Mouse (Mus musculus): ENCODE data around the gene Enho. TPM values are rescaled to one million over a fixed set of nuclear protein-coding genes. Genes with fewer than 3 reads are reported as not detected.
A peak's percentile ranks its signal among the peaks of the same experiment; 100 is the strongest.

The Enho gene
- polyA plus RNA-seq, 1 experiment from 2014 or later: 50.9 TPM

DNA sequence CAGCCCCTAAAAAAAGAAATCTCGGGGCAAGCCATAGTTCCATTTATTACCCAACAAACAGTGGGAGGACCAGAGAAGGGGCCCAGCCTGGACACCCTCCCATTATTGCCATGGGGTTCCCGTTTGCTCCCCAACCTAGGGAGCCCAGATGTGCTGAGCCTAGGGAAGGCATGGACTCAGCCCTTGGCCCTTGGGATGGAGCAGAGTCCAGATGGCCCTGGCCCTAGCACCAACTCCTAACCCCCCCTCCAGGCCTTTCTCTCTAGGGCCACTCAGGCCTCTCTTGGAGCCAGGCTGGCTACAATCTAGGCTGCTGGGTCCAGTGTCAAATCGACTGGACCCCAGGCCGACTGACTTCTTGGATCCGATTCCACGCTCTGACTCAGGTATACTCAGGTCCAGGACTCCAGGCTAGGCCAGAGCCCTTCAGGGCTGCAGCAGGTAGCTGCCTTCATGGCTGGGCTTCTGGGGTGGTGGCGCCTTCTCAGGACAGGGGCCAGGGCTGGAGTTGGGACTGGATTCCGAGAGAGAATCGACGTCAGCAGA lies 1.9 kb downstream of the Enho start:
- Histone ChIP-seq H3K36me3 (peaks cover 20% of the 10 kb centered on the region), H3K9me3 (no peaks in the 10 kb centered on the region), H3K4me3 (peak overlapping the region; percentile 82), H3K4me1 (replicated peaks) (peaks cover 70% of the 10 kb centered on the region), H3K27me3 (ENCODE audit: insufficient read depth, poor library complexity, severe bottlenecking) (peaks cover 46% of the 10 kb centered on the region), H3K27ac (0 out of 2 replicates have a peak overlapping the region, but pooled peaks have one; percentile 50)
- 94% methylated on average over 10 of the region's 10 CpGs for WGBS
- no peak for DNase-seq (ENCODE audit: low spot score)

DNA sequence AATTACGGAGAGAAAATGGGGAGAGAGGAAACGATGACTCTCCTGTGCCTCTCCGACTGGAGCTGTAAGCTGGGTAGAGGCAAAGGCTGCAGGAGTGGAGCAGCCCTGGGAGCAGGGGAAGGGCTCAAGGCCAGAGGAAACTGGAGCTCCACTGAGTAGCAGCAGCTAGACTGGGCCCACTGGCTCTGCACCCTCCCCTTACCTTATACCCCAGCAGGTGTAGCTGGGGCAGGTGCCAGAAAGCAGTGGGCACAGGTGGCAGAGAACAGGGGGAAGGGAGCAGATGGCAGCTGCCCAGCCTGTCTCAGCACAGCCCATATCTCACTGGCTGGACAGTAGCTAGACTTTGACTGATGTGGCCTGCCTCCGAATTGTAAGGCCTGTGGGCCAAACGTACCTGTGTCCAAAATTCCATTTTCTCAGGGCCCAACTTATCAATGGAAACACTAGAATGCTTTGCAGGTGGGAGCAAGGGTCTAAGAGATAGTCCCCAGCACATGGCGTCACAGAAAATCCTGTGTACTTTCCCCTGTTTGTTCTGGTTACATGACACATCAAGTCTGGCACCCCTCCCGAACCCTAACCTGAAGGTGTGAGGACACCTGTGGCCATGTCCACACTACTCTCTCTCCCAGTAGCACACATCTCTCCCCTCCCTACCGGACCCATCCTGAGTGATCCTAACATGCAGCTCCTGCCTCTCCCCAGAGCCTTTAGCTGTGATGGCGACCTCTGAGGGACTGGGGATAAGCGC lies 3.1 kb downstream of the Enho start:
- peak overlapping the region; percentile 71 for H3K27ac ChIP-seq
- peaks cover 48% of the 10 kb centered on the region for H3K27me3 ChIP-seq (ENCODE audit: insufficient read depth, poor library complexity, severe bottlenecking)
- peaks cover 20% of the 10 kb centered on the region for H3K36me3 ChIP-seq
- no peak overlapping the region for H3K4me3 ChIP-seq
- H3K9me3 ChIP-seq: no peaks in the 10 kb centered on the region
- DNase-seq (ENCODE audit: low spot score): no peak
- WGBS: 84% methylated on average over 10 of the region's 10 CpGs
- H3K4me1 ChIP-seq (replicated peaks): peaks cover 81% of the 10 kb centered on the region

GRCm38 (mm10) chr4:41636366-41636765 lies 3.8 kb downstream of the Enho start:
- 61% methylated on average over 7 of the region's 7 CpGs for WGBS
- peaks cover 51% of the 10 kb centered on the region for H3K27me3 ChIP-seq (ENCODE audit: insufficient read depth, poor library complexity, severe bottlenecking)
- H3K4me3 ChIP-seq: no peak overlapping the region
- peak overlapping the region; percentile 71 for H3K27ac ChIP-seq
- H3K4me1 ChIP-seq (replicated peaks): peaks cover 87% of the 10 kb centered on the region
- DNase-seq (ENCODE audit: low spot score): no peak
- no peaks in the 10 kb centered on the region for H3K9me3 ChIP-seq
- peaks cover 20% of the 10 kb centered on the region for H3K36me3 ChIP-seq

DNA sequence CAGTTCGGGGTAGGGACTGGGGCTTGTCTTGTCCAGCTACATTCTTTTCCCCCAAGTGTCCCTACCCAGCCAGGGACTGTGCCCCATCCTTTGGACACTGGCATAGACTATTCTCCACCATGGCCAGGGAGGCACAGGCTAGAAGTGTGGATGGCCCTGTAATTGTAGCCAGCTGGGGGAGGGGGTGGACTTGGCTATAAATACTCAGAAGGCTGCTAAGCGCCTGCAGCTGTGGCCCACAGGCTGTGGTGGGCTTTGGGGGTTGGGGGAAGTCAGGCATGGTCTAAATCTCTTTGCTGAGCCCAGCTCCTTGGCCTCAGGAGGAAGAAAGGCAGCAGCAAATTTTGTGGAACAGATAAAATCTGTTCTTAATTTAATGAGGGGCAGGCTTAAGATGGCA lies 4.2 kb downstream of the Enho start:
- 65% methylated on average over 2 of the region's 2 CpGs for WGBS
- Histone ChIP-seq H3K36me3 (peaks cover 20% of the 10 kb centered on the region), H3K9me3 (no peaks in the 10 kb centered on the region), H3K27me3 (ENCODE audit: insufficient read depth, poor library complexity, severe bottlenecking) (peaks cover 53% of the 10 kb centered on the region), H3K4me3 (no peak overlapping the region), H3K27ac (peak overlapping the region; percentile 71), H3K4me1 (replicated peaks) (peaks cover 88% of the 10 kb centered on the region)
- DNase-seq (ENCODE audit: low spot score): peak; percentile 49

GRCm38 (mm10) chr4:41635224-41635623 lies 4.9 kb downstream of the Enho start:
- Histone ChIP-seq H3K4me3 (no peak overlapping the region), H3K27me3 (ENCODE audit: insufficient read depth, poor library complexity, severe bottlenecking) (peaks cover 55% of the 10 kb centered on the region), H3K9me3 (no peaks in the 10 kb centered on the region), H3K27ac (peak overlapping the region; percentile 71; the same call in 1 of the 2 replicates), H3K4me1 (replicated peaks) (peaks cover 88% of the 10 kb centered on the region), H3K36me3 (peaks cover 20% of the 10 kb centered on the region)
- DNase-seq (ENCODE audit: low spot score): no peak
- WGBS: 73% methylated on average over 8 of the region's 8 CpGs

- 93% methylated on average over 8 of the region's 8 CpGs for WGBS
Measured at GRCm38 (mm10) chr4:41634631-41635030, 5.5 kb downstream of the Enho start.

DNA sequence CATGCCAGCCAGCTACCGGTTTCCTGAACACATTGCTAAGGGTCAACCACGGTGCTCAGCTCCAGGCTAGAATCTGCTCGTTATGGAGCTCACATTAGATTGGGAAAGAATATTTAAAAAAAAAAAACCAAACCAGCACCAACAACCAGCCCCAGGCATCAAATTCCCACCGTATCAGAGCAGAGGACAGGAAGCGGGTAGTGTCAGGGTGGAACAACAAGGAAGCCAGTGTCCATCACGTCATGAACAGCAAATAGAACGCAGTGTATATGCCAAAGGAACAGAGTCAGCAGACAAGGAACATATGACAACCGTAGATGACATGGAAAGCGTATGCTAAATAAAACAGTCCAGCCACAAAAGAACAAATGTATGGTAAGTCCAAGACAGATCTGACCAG lies 7.1 kb downstream of the Enho start:
- H3K4me1 ChIP-seq (replicated peaks): peaks cover 88% of the 10 kb centered on the region
- no peak overlapping the region for H3K4me3 ChIP-seq
- H3K9me3 ChIP-seq: no peaks in the 10 kb centered on the region
- DNase-seq (ENCODE audit: low spot score): no peak
- no peak overlapping the region for H3K27ac ChIP-seq
- peaks cover 55% of the 10 kb centered on the region for H3K27me3 ChIP-seq (ENCODE audit: insufficient read depth, poor library complexity, severe bottlenecking)
- peaks cover 13% of the 10 kb centered on the region for H3K36me3 ChIP-seq
- WGBS: 73% methylated on average over 9 of the region's 9 CpGs

More at GRCm38 (mm10) chr4:41634631-41635030, 5.5 kb downstream of the Enho start:
- peaks cover 59% of the 10 kb centered on the region for H3K27me3 ChIP-seq (ENCODE audit: insufficient read depth, poor library complexity, severe bottlenecking)
- H3K4me3 ChIP-seq: no peak overlapping the region
- no peaks in the 10 kb centered on the region for H3K9me3 ChIP-seq
- 0 out of 2 replicates have a peak overlapping the region, but pooled peaks have one; percentile 71 for H3K27ac ChIP-seq
- peaks cover 88% of the 10 kb centered on the region for H3K4me1 ChIP-seq (replicated peaks)
- H3K36me3 ChIP-seq: peaks cover 20% of the 10 kb centered on the region
- DNase-seq (ENCODE audit: low spot score): no peak

- peak; percentile 68 for DNase-seq (ENCODE audit: low spot score)
- Histone ChIP-seq H3K27ac (peak overlapping the region; percentile 82), H3K27me3 (ENCODE audit: insufficient read depth, poor library complexity, severe bottlenecking) (peaks cover 52% of the 10 kb centered on the region), H3K36me3 (no peaks in the 10 kb centered on the region), H3K4me3 (peak overlapping the region; percentile 34), H3K4me1 (replicated peaks) (peaks cover 88% of the 10 kb centered on the region), H3K9me3 (no peaks in the 10 kb centered on the region)
- whole genome bisulfite sequencing: 3% methylated on average over 11 of the region's 11 CpGs
Measured at GRCm38 (mm10) chr4:41631390-41631789, 8.7 kb downstream of the Enho start.

DNA sequence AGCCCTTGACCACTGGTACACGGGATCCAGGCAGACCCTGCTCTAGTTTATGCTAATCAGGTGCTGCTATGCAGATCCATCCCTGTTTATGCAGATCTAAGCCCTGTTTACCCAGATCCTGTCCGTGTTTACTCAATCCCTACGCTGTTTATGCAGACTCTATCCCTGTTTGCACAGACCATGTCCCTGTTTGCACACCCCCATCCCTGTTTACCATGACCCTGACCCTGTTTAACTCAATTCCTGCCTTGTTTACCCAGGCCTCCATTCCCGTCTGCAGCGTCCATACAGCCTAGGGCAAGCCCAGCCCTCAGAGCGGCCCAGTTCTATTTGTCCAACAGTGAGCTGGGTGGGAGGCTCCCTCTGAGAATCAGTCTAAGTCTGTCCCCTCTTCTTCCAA lies 9.9 kb downstream of the Enho start:
- DNase-seq (ENCODE audit: low spot score): no peak
- Histone ChIP-seq H3K9me3 (no peaks in the 10 kb centered on the region), H3K4me3 (no peak overlapping the region), H3K4me1 (replicated peaks) (peaks cover 88% of the 10 kb centered on the region), H3K36me3 (no peaks in the 10 kb centered on the region), H3K27ac (peak overlapping the region; percentile 41), H3K27me3 (ENCODE audit: insufficient read depth, poor library complexity, severe bottlenecking) (peaks cover 62% of the 10 kb centered on the region)
- WGBS: 31% methylated on average over 6 of the region's 6 CpGs

- Histone ChIP-seq H3K27ac (peak overlapping the region; percentile 85), H3K36me3 (no peaks in the 10 kb centered on the region), H3K9me3 (no peaks in the 10 kb centered on the region), H3K4me1 (replicated peaks) (peaks cover 83% of the 10 kb centered on the region), H3K27me3 (ENCODE audit: insufficient read depth, poor library complexity, severe bottlenecking) (peaks cover 56% of the 10 kb centered on the region), H3K4me3 (peak overlapping the region; percentile 24; the same call in 1 of the 2 replicates)
- 7% methylated on average over 8 of the region's 8 CpGs for WGBS
- peak; percentile 78 for DNase-seq (ENCODE audit: low spot score)
Measured at GRCm38 (mm10) chr4:41628202-41628927, 11.8 kb downstream of the Enho start.

- WGBS: 86% methylated on average over 14 of the region's 14 CpGs
- Histone ChIP-seq H3K9me3 (no peaks in the 10 kb centered on the region), H3K4me1 (replicated peaks) (peaks cover 41% of the 10 kb centered on the region), H3K36me3 (no peaks in the 10 kb centered on the region), H3K27me3 (ENCODE audit: insufficient read depth, poor library complexity, severe bottlenecking) (peaks cover 36% of the 10 kb centered on the region), H3K27ac (0 out of 2 replicates have a peak overlapping the region, but pooled peaks have one; percentile 43), H3K4me3 (no peak overlapping the region)
- DNase-seq (ENCODE audit: low spot score): no peak
Measured at GRCm38 (mm10) chr4:41622071-41622470, 18.1 kb downstream of the Enho start.

- Histone ChIP-seq H3K27ac (no peak overlapping the region), H3K36me3 (no peaks in the 10 kb centered on the region), H3K4me3 (no peak overlapping the region), H3K9me3 (no peaks in the 10 kb centered on the region), H3K4me1 (replicated peaks) (peaks cover 32% of the 10 kb centered on the region), H3K27me3 (ENCODE audit: insufficient read depth, poor library complexity, severe bottlenecking) (peaks cover 34% of the 10 kb centered on the region)
- DNase-seq (ENCODE audit: low spot score): no peak
- WGBS: 62% methylated on average over 12 of the region's 12 CpGs
Measured at GRCm38 (mm10) chr4:41618916-41619746, 21.0 kb downstream of the Enho start.

Data from hindbrain, embryonic 10.5 days (tissue).